Mouse (Mus musculus) right cerebral cortex, postnatal 14 days (tissue): Measurements from ENCODE around the gene Col1a2.

Source experiments
- DNase-seq: peaks from one replicate; pipeline ENCODE4 v3.0.0; 2022

The Col1a2 gene

GRCm38 (mm10) chr6:4504603-4505131 is at the start of gene Col1a2:
Gene Col1a2, plus strand, starts transcription at chr6:4504814.
- no peak for DNase-seq

GRCm38 (mm10) chr6:4455518-4455917 is 49.1 kb upstream of the Col1a2 start:
- DNase-seq = no peak

GRCm38 (mm10) chr6:4455961-4456617 is 48.5 kb upstream of the Col1a2 start:
- DNase-seq = no peak

- no peak for DNase-seq
Measured at GRCm38 (mm10) chr6:4456691-4457447, 47.7 kb upstream of the Col1a2 start.

- DNase-seq = peak; percentile 37
Measured at GRCm38 (mm10) chr6:4457555-4457996, 47.0 kb upstream of the Col1a2 start.

- no peak for DNase-seq
Measured at GRCm38 (mm10) chr6:4465320-4465719, 39.3 kb upstream of the Col1a2 start.

- no peak for DNase-seq
Measured at GRCm38 (mm10) chr6:4483577-4483936, 21.1 kb upstream of the Col1a2 start.

GRCm38 (mm10) chr6:4483937-4484601 is 20.5 kb upstream of the Col1a2 start:
- no peak for DNase-seq

- no peak for DNase-seq
Measured at GRCm38 (mm10) chr6:4488349-4488748, 16.3 kb upstream of the Col1a2 start.

GRCm38 (mm10) chr6:4488966-4489365 is 15.6 kb upstream of the Col1a2 start:
- no peak for DNase-seq

- no peak for DNase-seq
Measured at GRCm38 (mm10) chr6:4489366-4490245, 15.0 kb upstream of the Col1a2 start.

GRCm38 (mm10) chr6:4493666-4494065 is 10.9 kb upstream of the Col1a2 start:
- DNase-seq = no peak

GRCm38 (mm10) chr6:4496428-4496827 is 8.2 kb upstream of the Col1a2 start:
- DNase-seq = no peak

GRCm38 (mm10) chr6:4503106-4503505 is 1.5 kb upstream of the Col1a2 start:
- DNase-seq = no peak

GRCm38 (mm10) chr6:4505158-4505997 is 764 bp downstream of the Col1a2 start:
- DNase-seq = no peak

- DNase-seq = no peak
Measured at GRCm38 (mm10) chr6:4506106-4506505, 1.5 kb downstream of the Col1a2 start.

- DNase-seq = no peak
Measured at GRCm38 (mm10) chr6:4506791-4507190, 2.2 kb downstream of the Col1a2 start.

- no peak for DNase-seq
Measured at GRCm38 (mm10) chr6:4507323-4507722, 2.7 kb downstream of the Col1a2 start.

GRCm38 (mm10) chr6:4508279-4508678 is 3.7 kb downstream of the Col1a2 start:
- no peak for DNase-seq

GRCm38 (mm10) chr6:4509395-4509794 is 4.8 kb downstream of the Col1a2 start:
- DNase-seq = no peak

GRCm38 (mm10) chr6:4514671-4515070 is 10.1 kb downstream of the Col1a2 start:
- no peak for DNase-seq

- DNase-seq = no peak
Measured at GRCm38 (mm10) chr6:4521031-4521430, 16.4 kb downstream of the Col1a2 start.
